Mouse (Mus musculus): ENCODE measurements at regions not wholly inside any gene's neighbourhood (a gene's known extent, or its start where the extent isn't known, plus 50 kb on each side); places are given as distances from the start of the nearest gene placed in this dataset.

DNA sequence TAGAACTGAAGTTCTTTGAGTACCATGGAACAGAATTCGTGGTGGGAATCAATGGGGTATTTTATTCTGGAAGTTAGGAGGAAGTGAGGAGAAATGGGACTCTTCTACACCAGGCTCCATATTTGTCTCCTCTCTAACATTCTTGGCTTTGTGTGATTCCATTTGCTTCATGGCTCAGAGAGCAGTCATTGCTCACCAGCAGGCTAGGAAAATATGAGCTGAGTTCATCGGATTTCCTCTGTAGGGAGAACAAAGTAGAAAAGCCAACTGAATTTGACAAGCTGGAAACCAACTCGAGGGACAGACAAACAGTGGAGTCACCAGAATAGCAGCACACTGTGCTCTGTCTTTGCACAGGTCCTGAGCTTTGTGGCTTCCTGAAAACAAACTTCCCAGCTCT, 203.7 kb upstream of the Flrt2 start:
- no peak for TF ChIP-seq CTCF (IDR thresholded peaks at IDR 0.05; ENCODE audit: low read depth)
- TF ChIP-seq EP300 (IDR thresholded peaks at IDR 0.05; ENCODE audit: low read depth) = no peak

All from liver, embryonic 14.5 days (tissue).